Mouse (Mus musculus) layer of hippocampus, adult 9-10 months (tissue): Measurements from ENCODE around the gene Klk14.
"Not testable (repeated sequence)": the region's sequence is repeated elsewhere in the genome, so short reads cannot be mapped to it uniquely, and the experiment has no call there.

Experiments
- DNase-seq: peaks from one replicate; pipeline ENCODE4 v3.0.0; 2022; ENCODE audit warnings: low spot score

Gene Klk14

DNA sequence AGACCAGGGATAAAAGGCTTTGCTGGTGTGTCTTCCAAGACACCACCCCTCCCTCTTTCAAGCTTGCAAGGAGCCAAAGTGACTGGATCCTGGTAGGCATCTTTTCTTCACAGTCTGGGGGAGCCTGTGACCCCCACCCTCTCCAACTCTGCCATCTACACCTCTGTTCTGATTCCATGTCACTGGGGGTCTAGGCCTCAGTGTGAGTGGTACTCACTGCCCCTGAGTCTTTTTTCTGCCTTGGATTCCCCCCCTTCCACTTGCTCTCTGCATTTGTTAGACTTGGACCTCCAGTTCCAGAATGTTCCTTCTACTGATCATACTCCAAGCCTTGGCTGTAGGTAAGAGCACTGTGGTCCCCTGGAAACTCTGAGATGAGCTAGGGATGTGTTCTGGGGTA lies at the start of gene Klk14:
TSS of gene Klk14 (plus strand) at position 301 of the 400 bp plus-strand sequence.
- no peak for DNase-seq

DNA sequence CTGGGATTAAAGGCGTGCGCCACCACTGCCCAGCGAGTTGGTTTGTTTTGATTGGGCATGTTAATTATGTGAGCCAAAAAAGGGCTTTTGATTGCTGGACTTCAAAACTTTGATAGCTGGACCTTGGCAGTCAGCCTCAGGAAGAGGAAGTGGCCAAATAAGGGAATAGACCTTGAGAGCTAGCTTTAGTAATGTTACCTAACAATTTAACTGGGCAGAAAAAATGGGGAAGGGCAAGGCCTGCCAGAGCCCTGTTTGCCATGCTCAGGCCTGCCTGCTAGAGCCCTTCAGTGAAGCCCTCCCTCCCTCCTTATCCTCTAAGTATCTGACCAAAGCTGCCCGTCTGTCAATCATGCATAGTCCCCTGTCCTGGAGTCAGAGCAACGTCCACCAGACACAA lies 47.6 kb upstream of the Klk14 start:
- DNase-seq = no peak

- DNase-seq = no peak
These were observed 47.1 kb upstream of the Klk14 start for GRCm38 (mm10) chr7:43643046-43643652.

DNA sequence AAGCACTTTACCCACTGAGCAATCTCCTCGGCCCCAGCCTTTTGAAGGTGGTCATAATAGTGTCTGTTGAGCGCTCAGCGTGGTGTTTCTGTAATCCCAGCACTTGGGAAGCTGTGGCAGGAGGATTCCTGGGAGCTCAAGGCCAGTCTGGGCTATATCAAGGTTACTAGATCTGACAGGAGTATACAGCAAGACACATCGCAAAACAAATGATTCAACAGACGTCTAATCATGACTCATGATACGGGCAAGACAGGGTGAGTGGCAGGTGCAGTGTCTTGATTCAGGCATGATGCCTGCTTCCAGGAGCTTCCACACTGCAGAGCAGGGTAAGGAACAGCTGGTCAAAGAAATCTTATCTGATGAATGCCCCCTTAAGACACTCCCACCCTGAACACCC lies 37.5 kb upstream of the Klk14 start:
- no peak for DNase-seq

- no peak for DNase-seq
These were observed 35.7 kb upstream of the Klk14 start for GRCm38 (mm10) chr7:43654519-43654918.

- no peak for DNase-seq
These were observed 34.0 kb upstream of the Klk14 start for GRCm38 (mm10) chr7:43656232-43656631.

- no peak for DNase-seq
These were observed 30.2 kb upstream of the Klk14 start, which contains the start of gene Siglece for GRCm38 (mm10) chr7:43660002-43660401. Siglece (minus strand) TSS chr7:43660161.

DNA sequence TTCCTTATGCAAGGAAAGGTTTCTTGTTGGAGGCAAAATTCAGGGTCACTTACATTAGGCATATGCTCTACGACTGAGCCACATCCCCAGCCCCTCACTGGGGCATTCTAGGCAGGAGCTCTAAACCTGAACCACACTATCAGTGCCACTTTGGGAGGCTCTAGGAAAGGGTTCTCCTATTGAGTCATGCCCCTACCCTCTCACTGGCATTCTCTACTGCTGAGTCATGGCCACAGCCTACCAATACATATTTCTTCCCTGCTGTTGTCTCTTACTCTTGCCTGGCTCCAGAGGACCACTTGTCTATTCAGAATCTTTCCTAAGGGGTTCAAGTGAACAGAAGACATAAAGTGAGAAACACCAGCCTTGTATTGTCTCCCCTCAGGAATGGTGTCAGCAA lies 27.4 kb upstream of the Klk14 start:
- no peak for DNase-seq

- not testable (repeated sequence) for DNase-seq
These were observed 23.0 kb upstream of the Klk14 start for GRCm38 (mm10) chr7:43667221-43667620.

GRCm38 (mm10) chr7:43668582-43668981 lies 21.6 kb upstream of the Klk14 start:
- no peak for DNase-seq

DNA sequence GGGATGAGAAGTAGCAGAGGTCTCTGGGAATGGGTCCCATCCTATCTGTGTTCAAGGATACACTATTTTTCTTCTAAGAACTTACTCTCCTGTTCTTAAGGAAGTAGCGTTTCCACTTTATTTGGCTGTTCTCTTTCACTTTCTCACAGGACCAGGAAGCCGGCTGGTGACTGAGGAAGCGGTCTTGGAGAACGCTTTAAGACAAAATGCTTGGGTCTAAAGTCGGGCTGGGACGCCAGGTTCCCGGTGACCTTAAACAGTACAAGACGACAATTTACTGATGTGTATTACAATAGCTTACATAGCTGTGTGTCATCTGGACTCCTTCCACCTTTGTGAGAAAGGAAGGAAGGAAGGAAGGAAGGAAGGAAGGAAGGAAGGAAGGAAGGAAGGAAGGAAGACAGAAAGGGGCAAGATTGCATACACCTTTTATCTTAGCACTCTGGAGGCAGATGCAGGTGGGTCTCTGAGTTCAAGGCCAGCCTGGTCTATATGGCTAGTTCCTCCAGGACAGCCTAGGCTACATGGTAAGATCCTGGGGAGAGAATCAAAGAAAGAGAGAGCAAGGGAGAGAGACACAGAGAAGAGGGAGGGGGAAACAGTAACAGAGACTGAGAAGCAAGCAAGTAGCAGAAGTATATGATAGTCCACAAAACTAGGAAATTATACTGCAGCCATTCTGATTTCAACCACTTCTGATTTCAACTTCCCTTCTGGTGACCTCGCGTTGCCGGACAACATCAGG lies 19.0 kb upstream of the Klk14 start:
- DNase-seq = no peak

GRCm38 (mm10) chr7:43671809-43672580 lies 18.2 kb upstream of the Klk14 start, which contains the start of gene Ctu1:
Ctu1 (plus strand) TSS chr7:43672016.
- peak; percentile 96 for DNase-seq

- no peak for DNase-seq
These were observed 17.5 kb upstream of the Klk14 start for GRCm38 (mm10) chr7:43672581-43673260.

DNA sequence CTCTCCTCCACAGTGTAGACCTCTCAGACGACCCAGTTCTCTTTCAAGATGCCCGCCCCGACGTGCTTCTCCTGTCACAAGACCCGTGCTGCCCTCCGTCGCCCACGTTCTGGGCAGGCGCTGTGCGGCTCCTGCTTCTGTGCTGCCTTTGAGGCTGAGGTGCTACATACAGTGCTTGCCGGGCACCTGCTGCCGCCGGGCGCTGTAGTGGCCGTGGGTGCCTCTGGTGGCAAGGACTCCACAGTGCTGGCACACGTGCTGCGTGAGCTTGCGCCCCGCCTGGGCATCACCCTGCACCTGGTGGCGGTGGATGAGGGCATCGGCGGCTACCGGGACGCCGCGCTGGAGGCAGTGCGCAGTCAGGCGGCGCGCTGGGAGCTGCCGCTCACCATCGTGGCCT lies 15.1 kb upstream of the Klk14 start:
- no peak for DNase-seq

DNA sequence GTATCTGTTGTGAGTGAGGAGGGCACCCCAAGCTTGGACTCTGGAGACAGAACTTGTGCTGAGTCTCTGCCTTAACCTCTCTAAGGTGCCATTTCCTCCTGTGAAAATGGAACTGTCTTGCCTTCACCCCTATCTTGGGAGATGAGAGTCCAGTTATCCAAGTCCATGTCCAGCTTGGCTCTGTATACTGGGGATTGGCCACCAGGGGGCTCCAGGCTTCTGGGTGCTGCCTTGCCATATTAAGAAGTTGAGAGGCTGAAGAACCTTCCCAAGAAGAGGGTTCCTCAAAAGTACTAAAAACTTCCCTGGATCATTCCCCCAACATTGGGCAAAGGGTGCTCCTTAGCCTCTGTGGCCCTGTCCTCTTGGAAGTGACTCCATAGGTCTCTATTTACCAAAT lies 11.7 kb upstream of the Klk14 start:
- DNase-seq = no peak

DNA sequence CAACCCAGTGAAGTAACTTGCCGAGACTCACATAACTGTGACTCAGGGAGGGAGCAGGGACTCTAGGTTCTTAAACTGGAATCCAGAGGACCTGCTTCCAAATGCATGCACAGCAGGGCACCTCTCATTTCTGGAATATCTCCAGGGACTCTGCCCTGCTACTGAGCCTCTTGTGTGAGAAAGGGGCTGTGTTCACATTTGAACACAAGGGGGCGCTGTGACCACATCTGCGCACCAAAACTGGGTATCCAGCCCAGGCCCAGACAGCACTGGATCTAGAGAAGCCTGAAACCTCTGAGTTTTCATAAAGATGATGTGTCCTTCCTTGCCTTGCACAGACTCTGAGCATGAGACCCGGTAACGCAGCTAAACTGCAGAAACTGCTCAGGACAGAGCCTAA lies 9.3 kb upstream of the Klk14 start:
- DNase-seq = peak; percentile 59

- not testable (repeated sequence) for DNase-seq
These were observed 7.7 kb upstream of the Klk14 start for GRCm38 (mm10) chr7:43682511-43682910.

- no peak for DNase-seq
These were observed 5.1 kb upstream of the Klk14 start for GRCm38 (mm10) chr7:43685088-43685487.

DNA sequence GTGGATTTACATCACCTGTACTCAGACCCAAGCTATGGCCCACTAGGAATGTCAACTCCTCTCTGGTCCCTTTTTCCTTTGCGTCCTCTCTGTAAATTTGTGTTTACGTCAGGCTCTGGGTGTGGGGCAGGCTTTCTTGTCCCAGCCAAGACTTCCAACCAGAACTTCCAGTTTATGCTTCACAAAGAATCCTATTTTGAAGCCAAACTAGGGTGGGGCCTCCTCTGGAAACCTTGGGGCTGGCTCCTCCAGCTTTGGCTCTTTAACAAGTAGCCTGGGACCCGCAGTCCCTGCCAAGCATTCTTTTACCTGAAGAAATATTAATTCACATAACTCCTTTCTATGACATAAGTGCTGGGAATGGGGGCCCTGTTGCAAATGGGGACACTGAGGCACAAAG lies 19.8 kb downstream of the Klk14 start:
- DNase-seq = no peak

DNA sequence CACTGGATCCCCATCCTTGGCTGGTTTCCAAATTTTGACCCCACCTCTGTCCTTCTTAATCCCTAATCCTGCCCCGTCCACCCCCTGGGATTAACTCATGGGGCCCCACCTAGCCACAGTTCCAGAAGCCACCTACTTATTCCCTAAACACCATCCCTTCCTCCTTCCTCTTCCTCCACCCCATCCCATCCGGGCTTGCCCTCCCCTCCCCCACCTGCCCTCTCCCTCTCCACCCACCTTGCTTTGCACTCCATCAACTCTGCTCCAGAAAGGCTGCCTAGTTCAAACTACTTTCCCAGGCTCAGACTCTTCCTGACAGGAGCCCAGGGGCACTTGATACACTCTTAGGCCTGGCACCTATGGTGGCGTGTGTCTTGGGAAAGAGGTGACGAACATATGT lies 22.0 kb downstream of the Klk14 start, which contains the start of gene Klk13:
TSS of gene Klk13 (plus strand) at position 301 of the 400 bp plus-strand sequence.
- DNase-seq = no peak

- no peak for DNase-seq
These were observed 22.7 kb downstream of the Klk14 start for GRCm38 (mm10) chr7:43712917-43713316.

GRCm38 (mm10) chr7:43713741-43714351 lies 23.6 kb downstream of the Klk14 start:
- DNase-seq = no peak
